Mouse (Mus musculus) layer of hippocampus, adult 2 months (tissue): ENCODE results near the gene Dock1. TPM values are rescaled to one million over a fixed set of nuclear protein-coding genes. Genes with fewer than 3 reads are reported as not detected.

Experiments used
- DNase-seq, 2 experiments: peaks; one replicate each; pipeline ENCODE4 v3.0.0; 2022; ENCODE audit warnings: low spot score in 2 of 2
- H3K27ac ChIP-seq: fragments of 200-600 bp; 2 replicates; pipeline ENCODE4 v1.8.1; 2022
- H3K4me3 ChIP-seq: fragments of 200-600 bp; 2 replicates; pipeline ENCODE4 v1.8.1; 2022; ENCODE audit warnings: mild to moderate bottlenecking
- CTCF ChIP-seq: fragments of 200-600 bp; conservative IDR thresholded peaks from 2 replicates; pipeline ENCODE4 v1.8.1; 2022; ENCODE audit warnings: antibody characterized with exemption, mild to moderate bottlenecking, moderate library complexity
- total RNA-seq, 2 experiments: library from RNA; stranded (reverse); gene quantifications; 2 replicates each; pipeline ENCODE4 v1.2.3; 2021

Gene Dock1
- total RNA-seq, 2 experiments from 2014 or later, result 23.8 to 26.5 TPM

DNA sequence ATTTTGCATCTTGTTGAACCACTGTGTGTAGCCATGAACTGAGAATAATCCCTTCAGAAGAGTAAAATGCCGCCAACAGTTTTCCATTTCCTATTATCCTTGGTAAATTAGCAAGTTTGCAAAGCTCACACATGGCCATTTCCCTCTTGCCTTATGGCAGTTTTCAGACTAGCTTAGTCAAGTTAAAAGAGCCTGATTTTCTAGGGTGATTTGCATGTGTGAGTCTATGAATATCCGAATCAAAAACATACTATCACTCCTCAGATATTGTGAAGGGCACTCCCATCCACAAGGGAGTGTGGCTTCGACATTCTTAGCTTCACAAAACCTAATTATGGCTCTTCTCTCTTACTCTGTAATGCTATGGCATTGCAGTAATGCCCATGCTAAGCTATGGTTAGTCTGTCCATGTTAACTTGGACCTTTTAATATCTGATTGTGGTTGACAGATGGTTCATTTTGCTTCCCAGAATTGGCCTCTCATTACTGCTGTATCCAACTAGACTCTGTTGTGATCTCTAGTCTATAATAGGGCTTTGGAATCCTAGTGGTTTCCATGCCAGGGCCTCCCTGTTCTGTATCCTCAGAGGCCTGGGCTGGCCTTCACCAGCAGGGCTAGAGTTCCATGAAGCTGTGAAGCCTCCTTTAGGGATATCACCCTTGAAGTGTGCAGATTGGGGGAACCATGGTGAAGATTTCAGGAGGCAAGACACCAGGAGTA is 60.1 kb downstream of the Dock1 start:
- Histone ChIP-seq H3K4me3 (no peak overlapping the region), H3K27ac (no peak overlapping the region)
- DNase-seq, result no peak
- TF ChIP-seq CTCF, result no peak

- no peak for DNase-seq
- Histone ChIP-seq H3K27ac (no peak overlapping the region), H3K4me3 (no peak overlapping the region)
- TF ChIP-seq CTCF, result no peak
Observed at GRCm38 (mm10) chr7:134747059-134747458, 76.6 kb downstream of the Dock1 start.

DNA sequence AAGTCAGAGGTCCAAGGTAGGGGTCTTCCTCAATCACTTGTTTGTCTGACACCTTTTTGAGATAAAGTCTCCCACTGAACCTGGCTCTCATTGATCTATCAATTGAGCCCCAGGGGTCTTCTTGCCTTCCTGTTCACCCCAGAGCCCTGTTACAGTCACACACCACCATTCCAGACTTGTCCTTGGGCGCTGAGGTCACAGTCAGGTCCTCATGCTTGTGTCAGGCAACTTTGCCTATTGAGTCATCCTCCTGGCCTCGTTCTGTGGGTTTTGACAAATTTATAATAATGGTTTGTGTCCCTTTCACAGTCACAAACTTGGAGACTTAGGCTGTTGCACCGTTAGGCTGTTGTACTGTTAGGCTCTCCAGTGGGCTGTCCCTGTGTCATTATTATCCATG is 77.9 kb downstream of the Dock1 start:
- no peak overlapping the region for H3K4me3 ChIP-seq
- H3K27ac ChIP-seq, result no peak overlapping the region
- no peak for TF ChIP-seq CTCF
- DNase-seq, result no peak

- no peak for TF ChIP-seq CTCF
- no peak overlapping the region for H3K4me3 ChIP-seq
- no peak for DNase-seq
- H3K27ac ChIP-seq, result no peak overlapping the region
Observed at GRCm38 (mm10) chr7:134749613-134750012, 79.2 kb downstream of the Dock1 start.

GRCm38 (mm10) chr7:134751496-134751895 is 81.0 kb downstream of the Dock1 start:
- no peak for TF ChIP-seq CTCF
- no peak for DNase-seq
- H3K4me3 ChIP-seq, result no peak overlapping the region
- no peak overlapping the region for H3K27ac ChIP-seq

DNA sequence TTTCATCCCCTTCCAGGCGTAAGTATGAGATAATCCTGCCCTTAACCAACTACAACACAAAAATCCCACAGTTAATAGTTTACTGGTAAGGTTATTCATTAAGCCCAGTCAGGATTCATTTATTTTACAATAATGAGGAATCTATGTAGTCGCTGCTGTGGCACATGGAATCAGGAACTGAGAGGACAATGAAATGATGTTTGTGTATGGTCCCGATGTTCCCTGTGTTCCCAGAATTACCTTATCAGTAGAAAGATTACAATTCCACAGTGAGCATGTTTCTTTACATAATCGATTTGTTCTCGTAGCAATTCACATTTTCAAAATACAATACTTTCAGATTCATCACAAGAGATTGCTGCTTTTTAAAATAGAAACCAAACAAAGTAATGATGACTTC is 83.0 kb downstream of the Dock1 start:
- H3K4me3 ChIP-seq, result no peak overlapping the region
- H3K27ac ChIP-seq, result no peak overlapping the region
- TF ChIP-seq CTCF, result no peak
- DNase-seq, result no peak

DNA sequence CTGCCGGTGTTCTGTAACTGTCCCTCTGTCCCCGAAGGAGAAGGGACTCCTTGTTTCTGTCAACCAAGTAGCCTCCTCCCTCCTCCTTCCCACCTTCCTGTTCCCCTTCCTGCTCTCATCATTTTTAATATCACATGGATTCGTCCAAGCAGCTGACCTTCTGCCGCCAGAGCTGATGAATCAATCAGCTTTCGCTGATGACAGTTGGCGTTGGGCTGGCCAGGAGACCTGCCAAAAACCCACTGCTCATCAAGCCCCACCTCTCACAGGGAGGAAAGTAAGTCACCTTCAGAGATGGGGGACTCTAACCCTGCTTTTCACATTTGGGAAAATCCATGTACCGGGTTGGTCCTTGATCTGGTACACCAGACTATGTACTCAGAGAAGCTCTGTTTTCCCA is 87.2 kb downstream of the Dock1 start:
- Histone ChIP-seq H3K27ac (no peak overlapping the region), H3K4me3 (no peak overlapping the region)
- no peak for DNase-seq
- TF ChIP-seq CTCF, result no peak

- no peak for DNase-seq
- Histone ChIP-seq H3K27ac (no peak overlapping the region), H3K4me3 (no peak overlapping the region)
- no peak for TF ChIP-seq CTCF
Observed at GRCm38 (mm10) chr7:134761799-134762198, 91.3 kb downstream of the Dock1 start.

GRCm38 (mm10) chr7:134765130-134765529 is 94.7 kb downstream of the Dock1 start:
- H3K27ac ChIP-seq, result no peak overlapping the region
- no peak for DNase-seq
- no peak overlapping the region for H3K4me3 ChIP-seq
- no peak for TF ChIP-seq CTCF

DNA sequence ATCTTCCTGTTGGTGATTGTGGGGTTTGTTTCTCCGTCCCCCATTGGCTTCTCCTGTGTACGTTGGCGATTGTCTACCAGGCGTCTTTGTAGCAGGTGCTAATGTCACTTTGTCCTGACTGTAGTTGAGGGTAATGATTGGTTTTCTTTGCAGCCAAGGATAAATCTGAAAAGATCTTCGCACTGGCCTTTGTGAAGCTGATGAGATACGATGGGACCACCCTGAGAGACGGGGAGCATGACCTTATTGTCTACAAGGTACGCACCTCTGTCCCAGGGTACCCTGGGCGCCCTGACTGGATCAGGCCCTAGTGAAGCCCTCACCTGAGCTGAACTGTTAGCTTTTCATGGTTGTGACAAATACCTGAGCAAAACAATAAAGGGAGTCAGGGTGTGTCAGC is 100.9 kb downstream of the Dock1 start:
- TF ChIP-seq CTCF, result no peak
- no peak overlapping the region for H3K4me3 ChIP-seq
- H3K27ac ChIP-seq, result no peak overlapping the region
- DNase-seq, result no peak

DNA sequence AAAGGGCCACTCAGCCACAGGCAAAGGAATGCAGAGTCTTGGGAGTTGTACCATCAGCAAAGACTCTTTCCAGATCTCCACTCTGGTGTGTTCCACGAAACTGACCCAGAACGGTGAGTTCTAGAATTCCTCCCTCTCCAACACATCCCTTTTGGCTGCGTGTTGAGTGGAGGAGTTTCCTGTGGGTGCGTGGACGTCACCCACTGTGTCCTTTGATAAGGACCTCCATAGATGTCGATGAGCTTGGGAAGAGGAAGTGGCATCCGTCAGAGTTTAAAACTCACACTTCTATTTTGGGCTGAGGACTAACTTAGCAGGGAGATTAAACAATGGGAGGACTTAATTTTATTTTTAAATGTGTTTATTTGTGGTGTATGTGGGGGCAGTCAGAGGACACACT is 101.9 kb downstream of the Dock1 start:
- H3K4me3 ChIP-seq, result no peak overlapping the region
- H3K27ac ChIP-seq, result no peak overlapping the region
- no peak for DNase-seq
- TF ChIP-seq CTCF, result no peak

DNA sequence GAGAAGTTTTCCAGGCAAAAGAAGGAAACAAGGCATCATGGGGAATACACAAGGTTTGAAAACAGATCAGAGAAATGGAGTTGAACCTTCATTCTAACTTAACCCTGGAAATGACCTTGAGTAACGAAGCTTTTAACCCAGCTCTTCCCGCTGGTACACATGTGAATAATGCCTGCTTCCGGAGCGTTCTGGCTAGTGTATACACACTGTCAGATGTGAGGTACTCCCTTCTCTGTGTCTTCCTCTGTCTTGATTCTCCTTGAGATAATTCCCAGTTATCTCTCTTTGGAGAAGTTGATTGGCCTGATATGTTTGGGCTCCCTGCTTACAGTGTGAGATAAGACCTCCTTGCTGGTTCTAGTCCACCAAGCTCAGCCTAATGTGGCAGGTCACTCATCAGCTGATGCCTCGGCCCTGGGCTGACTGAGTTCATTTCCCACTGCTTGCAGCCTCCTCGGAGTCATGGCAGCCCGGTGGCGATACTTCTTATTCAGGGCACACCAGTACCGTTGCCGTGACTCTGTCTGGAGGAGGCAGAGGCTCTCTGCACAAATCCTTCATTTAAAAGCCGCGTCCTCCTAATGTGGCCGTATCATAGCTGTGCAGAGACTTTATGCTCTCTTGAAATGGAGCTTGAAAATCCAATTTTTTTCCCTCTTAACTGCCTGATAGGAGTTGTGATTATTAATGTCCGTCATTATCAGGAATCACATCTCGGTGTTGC is 102.6 kb downstream of the Dock1 start:
- no peak overlapping the region for H3K27ac ChIP-seq

DNA sequence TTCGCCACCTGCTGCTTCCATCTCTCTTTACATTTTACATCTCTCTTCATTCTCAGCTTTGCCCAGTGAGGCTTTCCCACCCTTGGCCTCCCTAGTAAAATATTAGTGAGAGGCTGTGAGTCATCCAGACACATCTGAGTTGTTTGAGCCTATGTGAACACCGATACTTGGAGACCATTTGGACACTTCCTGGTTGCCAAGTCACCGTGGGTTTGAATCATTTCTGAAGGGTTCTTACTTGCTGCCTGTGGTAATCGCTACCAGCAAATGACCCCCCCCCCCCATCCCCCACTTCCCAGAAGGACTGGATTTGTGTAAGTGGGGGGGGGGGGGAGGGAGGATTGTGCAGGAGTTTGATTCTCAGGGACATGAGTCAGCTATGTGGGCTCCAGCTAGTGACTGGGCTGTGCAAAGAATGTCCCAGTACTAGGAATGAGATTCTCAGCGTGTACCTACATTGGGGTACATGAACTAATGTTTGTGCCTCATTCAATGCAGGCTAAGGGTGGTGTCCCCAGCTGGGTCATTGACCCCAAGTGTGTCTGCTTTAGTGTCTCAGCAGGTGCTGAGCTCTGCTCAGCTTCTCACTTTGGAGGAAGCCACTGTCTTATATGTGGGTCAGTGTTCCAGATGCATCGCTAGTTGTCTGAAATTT is 103.4 kb downstream of the Dock1 start:
- Histone ChIP-seq H3K4me3 (no peak overlapping the region), H3K27ac (peak overlapping the region; percentile 15)
- TF ChIP-seq CTCF, result no peak
- DNase-seq, result no peak

More for the DNA sequence above, 102.6 kb downstream of the Dock1 start:
- TF ChIP-seq CTCF, result no peak
- DNase-seq, result no peak
- H3K4me3 ChIP-seq, result no peak overlapping the region
